ENCODE assay signal across 23 mouse cellular contexts in the genomic region with DNA sequence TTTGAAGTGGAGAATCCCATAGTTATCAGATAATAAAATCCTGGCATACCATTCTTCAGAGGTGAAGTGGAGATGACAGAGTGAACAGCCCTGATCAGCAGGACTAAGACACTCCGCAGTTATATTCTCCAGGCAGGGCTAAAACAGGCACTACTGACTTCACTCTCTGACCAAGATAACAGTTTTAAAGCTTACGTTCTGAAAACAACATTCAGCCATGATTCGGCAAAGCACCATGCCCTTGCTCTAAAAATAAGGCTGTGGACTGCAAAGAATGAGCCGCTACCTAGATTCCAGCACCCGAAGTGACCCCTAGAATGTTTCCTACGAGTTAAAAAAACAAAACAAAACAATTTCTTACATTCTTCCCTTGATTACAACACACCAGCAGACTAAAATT. TPM values are rescaled to one million over a fixed set of nuclear protein-coding genes. Genes with fewer than 3 reads are reported as not detected.
DNase-seq lines count a peak whose midpoint lies in the region; ATAC-seq and TF ChIP-seq lines count a peak whose summit lies in the region.
"Had no signal": no experiment of that assay in that cellular context is flagged by ENCODE, and none has a peak within 500 bp of the region (broad histone marks: within the 10 kb centered on the region; RNA-seq: fewer than 3 reads in every experiment).

No protein-coding gene starts in this region.

- no peak overlapping the region for H3K4me3 ChIP-seq in embryonic facial prominence, embryonic 12.5 days
- H3K4me3 ChIP-seq in embryonic facial prominence, embryonic 10.5 days, result no peak overlapping the region
- H3K4me3 ChIP-seq in kidney, embryonic 15.5 days (replicated peaks), result no peak overlapping the region
- H3K4me3 ChIP-seq in kidney, embryonic 16.5 days (ENCODE audit: low read length), result no peak overlapping the region
- H3K4me3 ChIP-seq in E14TG2a.4 (replicated peaks; ENCODE audit: low read length), result peak overlapping the region; percentile 7; the same call in 1 of the 2 replicates
- H3K4me3 ChIP-seq in heart, embryonic 14.5 days (ENCODE audit: control insufficient read depth in 1 of 2, insufficient read depth in 1 of 2, low read depth in 1 of 2, low read length in 2 of 2), result peak overlapping the region in 1 of 2 experiments; percentile 34; a peak in 2 of 4 replicates
- H3K4me3 ChIP-seq: forebrain, embryonic 12.5 days; hindbrain, embryonic 13.5 days; left cerebral cortex, adult 2 months; limb, embryonic 12.5 days; midbrain, embryonic 10.5 days had no signal

- no peak overlapping the region for H3K27ac ChIP-seq in embryonic facial prominence, embryonic 12.5 days
- H3K27ac ChIP-seq in embryonic facial prominence, embryonic 10.5 days (replicated peaks), result no peak overlapping the region
- H3K27ac ChIP-seq in kidney, embryonic 15.5 days, result peak overlapping the region; percentile 41
- no peak overlapping the region for H3K27ac ChIP-seq in kidney, embryonic 16.5 days (ENCODE audit: low read length)
- H3K27ac ChIP-seq in heart, embryonic 14.5 days (replicated peaks in 1 of 2; ENCODE audit: control insufficient read depth in 1 of 2, insufficient read depth in 1 of 2, low read depth in 2 of 2, low read length in 2 of 2), result peak overlapping the region; percentile 96
- H3K27ac ChIP-seq: forebrain, embryonic 12.5 days; hindbrain, embryonic 13.5 days; left cerebral cortex, adult 2 months; limb, embryonic 12.5 days; liver, embryonic 14.5 days; midbrain, embryonic 10.5 days had no signal

- intact Hi-C loops in left cerebral cortex, postnatal 14 days (cut with DNase I), result no loop called here

- H3K36me3 ChIP-seq in embryonic facial prominence, embryonic 12.5 days, result peaks cover 25% of the 10 kb centered on the region
- H3K36me3 ChIP-seq in embryonic facial prominence, embryonic 10.5 days (replicated peaks), result peaks cover 44% of the 10 kb centered on the region
- peaks cover 40% of the 10 kb centered on the region for H3K36me3 ChIP-seq in kidney, embryonic 15.5 days
- peaks cover 28% of the 10 kb centered on the region for H3K36me3 ChIP-seq in kidney, embryonic 16.5 days (ENCODE audit: insufficient read depth, low read length)
- H3K36me3 ChIP-seq in E14TG2a.4 (ENCODE audit: insufficient read depth, low read length), result peaks cover 60% of the 10 kb centered on the region
- peaks cover 42% of the 10 kb centered on the region for H3K36me3 ChIP-seq in heart, embryonic 14.5 days (ENCODE audit: control insufficient read depth, insufficient read depth, low read length)

- WGBS in embryonic facial prominence, embryonic 12.5 days, result 58% methylated on average over 6 of the region's 6 CpGs
- 69% methylated on average over 6 of the region's 6 CpGs for WGBS in embryonic facial prominence, embryonic 10.5 days
- WGBS in kidney, embryonic 15.5 days, result 60% methylated on average over 6 of the region's 6 CpGs
- 59% methylated on average over 6 of the region's 6 CpGs for WGBS in kidney, embryonic 16.5 days
- 3% methylated on average over 6 of the region's 6 CpGs for WGBS in heart, embryonic 14.5 days

- peaks cover 34% of the 10 kb centered on the region for H3K4me1 ChIP-seq in embryonic facial prominence, embryonic 12.5 days
- peaks cover 54% of the 10 kb centered on the region for H3K4me1 ChIP-seq in embryonic facial prominence, embryonic 10.5 days
- H3K4me1 ChIP-seq in kidney, embryonic 15.5 days, result peaks cover 45% of the 10 kb centered on the region
- H3K4me1 ChIP-seq in kidney, embryonic 16.5 days (ENCODE audit: insufficient read depth, low read length), result peaks cover 41% of the 10 kb centered on the region
- peaks cover 81% of the 10 kb centered on the region for H3K4me1 ChIP-seq in E14TG2a.4 (replicated peaks; ENCODE audit: low read depth, low read length)
- H3K4me1 ChIP-seq in heart, embryonic 14.5 days (ENCODE audit: control insufficient read depth in 2 of 2, insufficient read depth in 2 of 2, low read length in 2 of 2), result peaks cover 23 to 71% of the 10 kb centered on the region in 2 experiments

- no peak overlapping the region for H3K9ac ChIP-seq in embryonic facial prominence, embryonic 12.5 days
- no peak overlapping the region for H3K9ac ChIP-seq in kidney, embryonic 15.5 days
- no peak overlapping the region for H3K9ac ChIP-seq in kidney, embryonic 16.5 days (replicated peaks; ENCODE audit: low read length)
- peak overlapping the region; percentile 69 for H3K9ac ChIP-seq in heart, embryonic 14.5 days (ENCODE audit: low read length)
- H3K9ac ChIP-seq: forebrain, embryonic 12.5 days; hindbrain, embryonic 13.5 days; limb, embryonic 12.5 days; liver, embryonic 14.5 days had no signal

- 0 out of 2 replicates have a peak overlapping the region, but pooled peaks have one; percentile 13 for H3K4me2 ChIP-seq in embryonic facial prominence, embryonic 12.5 days (replicated peaks)
- peak overlapping the region; percentile 25; the same call in 1 of the 2 replicates for H3K4me2 ChIP-seq in kidney, embryonic 15.5 days
- no peak overlapping the region; the same call in 1 of the 2 replicates for H3K4me2 ChIP-seq in kidney, embryonic 16.5 days (replicated peaks; ENCODE audit: low read depth, low read length)
- H3K4me2 ChIP-seq in heart, embryonic 14.5 days (ENCODE audit: low read length), result peak overlapping the region; percentile 65
- H3K4me2 ChIP-seq: forebrain, embryonic 12.5 days; hindbrain, embryonic 13.5 days; limb, embryonic 12.5 days had no signal

- H3K27me3 ChIP-seq in embryonic facial prominence, embryonic 12.5 days, result no peaks in the 10 kb centered on the region
- no peaks in the 10 kb centered on the region for H3K27me3 ChIP-seq in embryonic facial prominence, embryonic 10.5 days (replicated peaks; ENCODE audit: low read depth, poor library complexity, severe bottlenecking)
- H3K27me3 ChIP-seq in kidney, embryonic 15.5 days, result no peaks in the 10 kb centered on the region
- H3K27me3 ChIP-seq in kidney, embryonic 16.5 days (ENCODE audit: insufficient read depth, low read length), result no peaks in the 10 kb centered on the region
- H3K27me3 ChIP-seq in E14TG2a.4 (ENCODE audit: insufficient read depth, low read length), result no peaks in the 10 kb centered on the region
- H3K27me3 ChIP-seq in heart, embryonic 14.5 days (ENCODE audit: control insufficient read depth, insufficient read depth, low read length), result no peaks in the 10 kb centered on the region
- H3K27me3 ChIP-seq: forebrain, embryonic 12.5 days; hindbrain, embryonic 13.5 days; limb, embryonic 12.5 days had no signal

- no peak for TF ChIP-seq CTCF in E14TG2a.4 (conservative IDR thresholded peaks at IDR 0.05; ENCODE audit: low read length)

- ATAC-seq in embryonic facial prominence, embryonic 12.5 days (ENCODE audit: insufficient number of reproducible peaks, insufficient read depth, low FRiP score, low TSS enrichment), result no peak
- no peak for ATAC-seq in kidney, embryonic 15.5 days (replicated peaks; ENCODE audit: low FRiP score)
- no peak for ATAC-seq in kidney, embryonic 16.5 days (ENCODE audit: low FRiP score, low TSS enrichment)
- no peak for ATAC-seq in heart, embryonic 14.5 days (ENCODE audit: insufficient number of reproducible peaks, insufficient read depth, low FRiP score, low read depth)
- ATAC-seq: inflammation-experienced regulatory T-cells, adult 6 months had no signal

- no peaks in the 10 kb centered on the region for H3K9me3 ChIP-seq in embryonic facial prominence, embryonic 12.5 days
- H3K9me3 ChIP-seq in embryonic facial prominence, embryonic 10.5 days, result no peaks in the 10 kb centered on the region
- H3K9me3 ChIP-seq in kidney, embryonic 15.5 days (replicated peaks), result no peaks in the 10 kb centered on the region
- H3K9me3 ChIP-seq in kidney, embryonic 16.5 days (ENCODE audit: low read length), result no peaks in the 10 kb centered on the region
- no peaks in the 10 kb centered on the region for H3K9me3 ChIP-seq in E14TG2a.4 (ENCODE audit: low read length)
- no peaks in the 10 kb centered on the region for H3K9me3 ChIP-seq in heart, embryonic 14.5 days (ENCODE audit: control insufficient read depth, low read length)
- H3K9me3 ChIP-seq: forebrain, embryonic 12.5 days; hindbrain, embryonic 13.5 days; limb, embryonic 12.5 days; midbrain, embryonic 10.5 days had no signal

- DNase-seq in embryonic facial prominence, embryonic 10.5 days (ENCODE audit: low spot score), result no peak
- DNase-seq in left cerebral cortex, postnatal 14 days (ENCODE audit: low spot score in 2 of 2), result no peak
- DNase-seq in ovary, adult 18-20 months (ENCODE audit: low spot score), result no peak
- DNase-seq: adrenal gland, postnatal 25 days; cerebellum, adult 18-20 months; cerebellum, postnatal 25 days; embryo, embryonic 11 days; gastrocnemius, postnatal 14 days; lung, postnatal 36 days; retina, postnatal 1 day; thymus, adult 2 months had no signal

RNA-seq across cellular contexts. Expression of gene Myom1, which starts 4.6 kb away (rescaled TPM):
- 7.2 and 7.5 TPM in 2 replicates for polyA plus RNA-seq in embryonic facial prominence, embryonic 12.5 days (2016; fragmentation: Nextera tagmentation; extraction: Ambion mirVana)
- 2.5 and 3.4 TPM in 2 replicates for polyA plus RNA-seq in embryonic facial prominence, embryonic 10.5 days (2016; fragmentation: Nextera tagmentation; extraction: Ambion mirVana)
- 5.5 and 6.0 TPM in 2 replicates for polyA plus RNA-seq in kidney, embryonic 15.5 days (2015; fragmentation: Nextera tagmentation; extraction: Ambion mirVana)
- polyA plus RNA-seq in kidney, embryonic 16.5 days (2015; fragmentation: Nextera tagmentation; extraction: Ambion mirVana), result 4.5 and 4.7 TPM in 2 replicates
- 273 and 300 TPM in 2 replicates for polyA plus RNA-seq in heart, embryonic 14.5 days (2014; fragmentation: Nextera tagmentation; extraction: Ambion mirVana)
- total RNA-seq in left cerebral cortex, postnatal 14 days (2021), result 1 to 10 TPM; 4.6 to 5.5 TPM

RNA-seq across cellular contexts. Expression of gene Myl12a, which starts 4.8 kb away (rescaled TPM):
- 566 and 574 TPM in 2 replicates for polyA plus RNA-seq in embryonic facial prominence, embryonic 12.5 days (2016; fragmentation: Nextera tagmentation; extraction: Ambion mirVana)
- 439 and 451 TPM in 2 replicates for polyA plus RNA-seq in embryonic facial prominence, embryonic 10.5 days (2016; fragmentation: Nextera tagmentation; extraction: Ambion mirVana)
- polyA plus RNA-seq in kidney, embryonic 15.5 days (2015; fragmentation: Nextera tagmentation; extraction: Ambion mirVana), result 642 and 672 TPM in 2 replicates
- 680 and 696 TPM in 2 replicates for polyA plus RNA-seq in kidney, embryonic 16.5 days (2015; fragmentation: Nextera tagmentation; extraction: Ambion mirVana)
- polyA plus RNA-seq in heart, embryonic 14.5 days (2014; fragmentation: Nextera tagmentation; extraction: Ambion mirVana), result 746 and 761 TPM in 2 replicates
- 10 to 100 TPM; 47.2 to 48.0 TPM for total RNA-seq in left cerebral cortex, postnatal 14 days (2021)

Comparison
In these comparisons a context has a peak if more than half of its experiments do, and no peak if none do; other contexts are left out.
1. H3K27ac ChIP-seq: peak in kidney, embryonic 15.5 days (single experiment) and heart, embryonic 14.5 days (2 of 2); none in embryonic facial prominence, embryonic 12.5 days (single experiment), embryonic facial prominence, embryonic 10.5 days (single experiment) and kidney, embryonic 16.5 days (single experiment).
2. RNA of gene Myom1, which starts 4.6 kb away (polyA plus RNA-seq): 273 to 300 TPM in heart, embryonic 14.5 days; 7.2 to 7.5 TPM in embryonic facial prominence, embryonic 12.5 days, 5.5 to 6.0 TPM in kidney, embryonic 15.5 days, 4.5 to 4.7 TPM in kidney, embryonic 16.5 days and 2.5 to 3.4 TPM in embryonic facial prominence, embryonic 10.5 days; every median in the first group is over 10 times any median in the second.